Mouse (Mus musculus): ENCODE measurements around the gene Fbxo4.

DNA sequence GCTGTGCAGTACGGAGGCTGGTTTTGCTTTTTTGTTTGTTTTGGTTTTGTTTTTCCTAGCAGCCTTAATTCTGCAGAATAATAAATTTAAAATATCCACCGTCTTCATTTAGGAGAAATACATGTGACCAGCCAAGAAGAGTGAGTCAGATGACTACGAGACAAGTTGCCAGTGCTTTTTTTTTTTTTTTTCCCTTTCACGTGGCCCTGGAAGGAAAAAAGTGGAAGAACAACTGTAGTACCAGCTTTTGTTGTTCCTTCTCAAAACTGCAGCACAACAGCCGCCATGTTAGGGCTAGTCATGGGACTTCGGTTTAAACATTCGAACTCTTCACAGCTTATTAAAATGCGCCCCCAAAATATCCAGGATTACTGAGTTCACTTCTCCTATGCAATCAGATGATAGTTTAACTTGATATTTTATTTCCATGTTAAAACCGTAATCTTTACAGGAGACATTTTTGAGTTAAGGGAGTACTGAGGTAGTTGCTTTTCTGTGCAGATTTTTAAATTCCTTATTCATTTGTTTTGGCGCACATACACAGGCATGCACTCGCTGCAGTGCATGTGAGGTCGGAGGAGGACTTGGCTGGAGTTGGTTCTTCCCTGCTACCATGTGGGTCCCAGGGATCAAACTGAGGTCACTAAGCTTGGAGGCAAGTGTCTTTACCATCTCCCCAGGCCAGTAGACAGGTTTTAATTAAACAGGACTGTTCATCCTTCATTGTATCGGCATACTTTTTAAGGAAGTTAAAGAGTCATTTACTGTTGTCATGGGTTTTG is 45.5 kb upstream of the Fbxo4 start:
- TF ChIP-seq CTCF (IDR thresholded peaks at IDR 0.05; ENCODE audit: control insufficient read depth, insufficient read depth, low read length), result no peak
- no peak for TF ChIP-seq POLR2A (IDR thresholded peaks at IDR 0.05; ENCODE audit: borderline replicate concordance, control insufficient read depth, low read depth, low read length)

Data from bone marrow, adult 2 months (tissue).